Mouse (Mus musculus) myocyte (in vitro differentiated cells): ENCODE data around the gene Zic1. TPM values are rescaled to one million over a fixed set of nuclear protein-coding genes. Genes with fewer than 3 reads are reported as not detected.

Experiments used
- H3K27me3 ChIP-seq: one replicate; pipeline ENCODE4 v1.6.1; 2011; ENCODE audit not compliant: control insufficient read depth, insufficient read depth, insufficient read length
- H3K36me3 ChIP-seq: one replicate; pipeline ENCODE4 v1.6.1; 2011; ENCODE audit not compliant: control insufficient read depth, insufficient read depth
- H3K4me2 ChIP-seq: one replicate; pipeline ENCODE4 v1.6.1; 2011; ENCODE audit warnings: low read depth, control low read depth
- H3K4me3 ChIP-seq: one replicate; pipeline ENCODE4 v1.5.1; 2011; ENCODE audit warnings: mild to moderate bottlenecking, control low read depth, moderate library complexity
- H3K79me2 ChIP-seq: one replicate; pipeline ENCODE4 v1.6.1; 2011; ENCODE audit not compliant: control insufficient read depth, insufficient read depth
- H3ac ChIP-seq: one replicate; pipeline ENCODE4 v1.6.1; 2011; ENCODE audit not compliant: control insufficient read depth, insufficient read length
- CEBPB ChIP-seq: IDR thresholded peaks from 2 replicates; pipeline ENCODE4 v1.6.1; 2011; ENCODE audit warnings: mild to moderate bottlenecking, moderate library complexity; ENCODE audit not compliant: poor library complexity, insufficient read depth, severe bottlenecking
- E2F4 ChIP-seq: IDR thresholded peaks from one replicate; pipeline ENCODE4 v1.6.1; 2011; ENCODE audit warnings: mild to moderate bottlenecking, control low read depth, moderate library complexity; ENCODE audit not compliant: insufficient read depth
- MAX ChIP-seq: IDR thresholded peaks from one replicate; pipeline ENCODE4 v1.6.1; 2011; ENCODE audit warnings: low read depth, mild to moderate bottlenecking, control low read depth
- MYOD1 ChIP-seq, 3 experiments: IDR thresholded peaks; one replicate each; pipeline ENCODE4 v1.6.1; 2011; ENCODE audit warnings: control low read depth in 2 of 3, low read depth in 2 of 3, mild to moderate bottlenecking in 2 of 3, moderate library complexity in 1 of 3; ENCODE audit not compliant: insufficient read length in 2 of 3, control insufficient read depth in 1 of 3
- MYOG ChIP-seq, 3 experiments: IDR thresholded peaks; one replicate each; pipeline ENCODE4 v1.6.1; 2011; ENCODE audit warnings: control low read depth in 2 of 3, low read depth in 2 of 3, mild to moderate bottlenecking in 2 of 3; ENCODE audit not compliant: insufficient read length in 2 of 3, control insufficient read depth in 1 of 3, insufficient read depth in 1 of 3
- POLR2A ChIP-seq: IDR thresholded peaks from one replicate; pipeline ENCODE4 v1.6.1; 2011; ENCODE audit warnings: low read depth, mild to moderate bottlenecking, control low read depth, moderate library complexity; ENCODE audit not compliant: insufficient read length
- POLR2AphosphoS2 ChIP-seq: IDR thresholded peaks from one replicate; pipeline ENCODE4 v1.6.1; 2011; ENCODE audit warnings: low read depth, control low read depth; ENCODE audit not compliant: insufficient read length
- REST ChIP-seq: IDR thresholded peaks from one replicate; pipeline ENCODE4 v1.6.1; 2011; ENCODE audit warnings: mild to moderate bottlenecking, control low read depth, moderate library complexity; ENCODE audit not compliant: insufficient read depth, insufficient read length
- SRF ChIP-seq: IDR thresholded peaks from one replicate; pipeline ENCODE4 v1.6.1; 2011; ENCODE audit warnings: low read depth; ENCODE audit not compliant: control insufficient read depth, insufficient read length
- TCF12 ChIP-seq: IDR thresholded peaks from one replicate; pipeline ENCODE4 v1.6.1; 2011; ENCODE audit warnings: mild to moderate bottlenecking, control low read depth; ENCODE audit not compliant: poor library complexity, insufficient read depth, severe bottlenecking
- TCF3 ChIP-seq: IDR thresholded peaks from one replicate; pipeline ENCODE4 v1.6.1; 2011; ENCODE audit warnings: low read depth, control low read depth; ENCODE audit not compliant: insufficient read length
- USF1 ChIP-seq: IDR thresholded peaks from one replicate; pipeline ENCODE4 v1.6.1; 2011; ENCODE audit warnings: low read depth, mild to moderate bottlenecking, control low read depth, moderate library complexity
- polyA plus RNA-seq: library from polyadenylated mRNA; unstranded; fragments of >200 nt; fragmentation: generic; extraction: Trizol; gene quantifications from one replicate; pipeline ENCODE4 v1.2.1, GENCODE M21; 2012; ENCODE audit warnings: missing spikeins

Gene Zic1
- polyA plus RNA-seq, 1 experiment: 5.4 TPM

DNA sequence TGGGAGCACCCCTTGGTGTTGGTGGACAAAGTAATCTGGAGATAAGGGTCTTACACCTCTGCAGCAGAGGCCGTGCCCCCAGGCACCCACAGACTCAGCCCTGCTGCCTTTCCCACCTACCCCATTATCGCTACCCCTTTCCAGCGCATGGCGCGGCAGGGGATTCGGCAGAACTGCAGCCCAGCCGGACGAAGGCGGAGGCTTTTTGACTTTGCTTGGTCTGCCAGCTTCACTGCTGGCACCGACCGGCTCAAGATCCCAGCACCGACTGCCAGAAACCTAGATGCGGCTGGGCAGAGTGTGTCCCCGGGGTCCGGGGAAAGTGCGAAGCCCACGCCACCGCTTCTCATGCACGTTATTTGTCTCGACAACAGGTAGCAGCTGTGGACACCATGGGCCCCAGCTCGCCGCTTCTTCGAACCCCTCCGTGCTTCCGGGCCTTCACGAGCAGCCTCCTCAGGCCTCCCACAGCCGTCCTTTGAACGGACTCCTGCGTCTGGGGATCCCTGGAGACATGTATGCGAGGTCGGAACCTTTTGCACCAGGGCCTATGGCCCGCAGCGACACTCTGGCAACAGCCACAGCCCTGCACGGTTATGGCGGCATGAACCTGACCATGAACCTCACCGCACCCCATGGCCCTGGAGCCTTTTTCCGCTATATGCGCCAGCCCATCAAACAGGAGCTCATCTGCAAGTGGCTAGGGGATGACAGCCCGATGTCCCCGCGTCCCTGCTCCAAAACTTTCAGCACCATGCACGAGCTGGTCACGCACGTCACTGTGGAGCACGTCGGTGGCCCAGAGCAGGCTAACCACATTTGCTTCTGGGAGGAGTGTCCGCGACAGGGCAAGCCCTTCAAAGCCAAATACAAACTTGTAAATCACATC lies 13.0 kb upstream of the Zic1 start:
- Histone ChIP-seq H3K4me3 (no peak overlapping the region), H3K27me3 (no peaks in the 10 kb centered on the region), H3ac (no peak overlapping the region), H3K4me2 (no peak overlapping the region), H3K36me3 (no peaks in the 10 kb centered on the region), H3K79me2 (no peaks in the 10 kb centered on the region)
- TF ChIP-seq TCF3: no peak
- TF ChIP-seq SRF: no peak
- TF ChIP-seq POLR2A: no peak
- TF ChIP-seq POLR2AphosphoS2: no peak
- no peak for TF ChIP-seq CEBPB

DNA sequence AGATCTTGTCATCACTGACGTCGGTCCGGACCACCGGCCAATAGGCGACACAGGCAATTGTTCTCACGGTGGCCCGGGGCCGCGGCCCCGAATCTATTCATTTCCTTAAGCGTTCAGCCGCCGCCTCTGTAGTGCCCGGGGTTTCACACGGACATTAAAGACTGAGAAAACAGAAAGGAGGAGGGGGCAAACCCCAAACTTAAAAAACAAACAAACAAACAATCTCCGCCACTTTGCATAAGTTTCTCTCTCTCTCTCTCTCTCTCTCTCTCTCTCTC lies 12.2 kb upstream of the Zic1 start:
- Histone ChIP-seq H3K4me3 (no peak overlapping the region), H3K79me2 (no peaks in the 10 kb centered on the region), H3K27me3 (no peaks in the 10 kb centered on the region), H3K36me3 (no peaks in the 10 kb centered on the region), H3ac (no peak overlapping the region), H3K4me2 (no peak overlapping the region)
- TF ChIP-seq POLR2A (no peak), CEBPB (no peak), TCF12 (no peak), POLR2AphosphoS2 (no peak), SRF (no peak), REST (no peak), MYOD1 (IDR thresholded peaks at IDR 0.05; ENCODE audit: control insufficient read depth in 1 of 3, insufficient read length in 2 of 3, low read depth in 2 of 3) (no peak), TCF3 (no peak), MYOG (IDR thresholded peaks at IDR 0.05; ENCODE audit: control insufficient read depth in 1 of 3, insufficient read depth in 1 of 3, insufficient read length in 2 of 3, low read depth in 2 of 3) (no peak), E2F4 (no peak), USF1 (no peak), MAX (no peak)

DNA sequence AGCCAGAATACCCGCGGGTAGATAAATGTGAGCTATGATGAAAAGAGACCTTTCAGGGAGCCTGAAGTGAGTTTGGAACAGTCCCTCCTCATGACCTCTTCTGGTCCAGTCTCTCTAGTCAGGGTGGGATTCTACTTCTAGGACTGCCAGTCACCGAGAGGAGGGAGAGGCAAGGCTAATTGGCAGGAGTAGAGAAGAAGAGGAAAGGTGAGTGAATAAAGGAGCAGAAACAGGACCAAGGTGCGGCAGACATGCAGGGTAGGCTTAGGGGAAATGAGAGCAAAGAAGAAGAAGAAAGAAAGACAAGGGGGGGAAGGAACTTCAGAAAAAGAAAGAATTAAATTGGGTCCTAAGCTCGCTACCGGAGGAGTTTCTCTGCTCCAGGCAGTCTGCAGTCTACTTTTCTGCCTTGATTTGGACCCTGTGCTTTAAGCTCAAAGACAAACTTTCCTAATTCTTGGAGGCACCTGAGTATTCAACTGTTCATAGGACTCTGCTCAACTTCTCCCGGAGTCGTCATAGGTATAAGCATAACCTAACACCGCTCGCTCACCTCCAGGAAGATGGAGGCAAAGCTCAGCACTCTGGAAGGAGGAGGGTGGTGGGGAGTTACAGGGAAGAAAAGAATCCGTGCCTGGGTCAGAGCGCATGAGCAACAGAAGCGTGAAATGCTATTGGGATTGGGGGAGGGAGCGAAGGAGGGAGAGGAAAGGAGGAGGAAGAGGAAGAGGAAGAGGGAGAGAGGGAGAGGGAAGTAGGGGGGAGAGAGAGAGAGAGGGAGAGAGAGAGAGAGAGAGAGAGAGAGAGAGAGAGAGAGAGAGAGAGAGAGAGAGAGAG lies 11.6 kb upstream of the Zic1 start:
- Histone ChIP-seq H3K36me3 (no peaks in the 10 kb centered on the region), H3K27me3 (no peaks in the 10 kb centered on the region), H3K79me2 (no peaks in the 10 kb centered on the region), H3ac (no peak overlapping the region), H3K4me3 (no peak overlapping the region), H3K4me2 (no peak overlapping the region)
- TF ChIP-seq USF1: no peak
- no peak for TF ChIP-seq E2F4
- no peak for TF ChIP-seq TCF12
- TF ChIP-seq POLR2A: no peak
- TF ChIP-seq TCF3: no peak
- TF ChIP-seq REST: no peak
- TF ChIP-seq MYOG (IDR thresholded peaks at IDR 0.05; ENCODE audit: control insufficient read depth in 1 of 3, insufficient read depth in 1 of 3, insufficient read length in 2 of 3, low read depth in 2 of 3): no peak

DNA sequence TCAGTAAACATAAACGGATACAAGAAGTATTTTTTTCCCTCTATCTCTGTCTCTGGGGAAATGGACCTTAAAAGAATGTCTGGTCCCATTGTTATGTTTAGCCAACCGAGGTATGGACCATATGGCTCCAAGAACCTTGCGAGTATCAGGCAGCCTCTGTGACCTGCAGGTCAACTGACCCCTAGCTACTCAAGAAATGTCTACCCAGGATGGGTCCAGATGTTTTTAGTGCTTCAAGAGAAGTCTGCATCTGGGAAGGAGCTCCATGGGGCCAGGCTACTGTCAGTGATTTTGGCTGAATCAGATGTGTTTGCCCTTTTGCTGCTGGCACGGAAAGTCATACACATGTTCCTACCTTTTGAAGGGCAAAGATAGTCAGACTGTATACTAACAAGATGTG lies 9.1 kb upstream of the Zic1 start:
- Histone ChIP-seq H3K79me2 (no peaks in the 10 kb centered on the region), H3K36me3 (no peaks in the 10 kb centered on the region), H3K4me2 (no peak overlapping the region), H3ac (no peak overlapping the region), H3K4me3 (no peak overlapping the region), H3K27me3 (no peaks in the 10 kb centered on the region)
- no peak for TF ChIP-seq POLR2A
- TF ChIP-seq MYOD1 (IDR thresholded peaks at IDR 0.05; ENCODE audit: control insufficient read depth in 1 of 3, insufficient read length in 2 of 3, low read depth in 2 of 3): no peak
- no peak for TF ChIP-seq MYOG (IDR thresholded peaks at IDR 0.05; ENCODE audit: control insufficient read depth in 1 of 3, insufficient read depth in 1 of 3, insufficient read length in 2 of 3, low read depth in 2 of 3)
- TF ChIP-seq E2F4: no peak
- no peak for TF ChIP-seq TCF12
- TF ChIP-seq REST: no peak
- TF ChIP-seq SRF: no peak
- TF ChIP-seq POLR2AphosphoS2: no peak
- TF ChIP-seq CEBPB: no peak
- no peak for TF ChIP-seq TCF3
- no peak for TF ChIP-seq USF1
- no peak for TF ChIP-seq MAX
